Mouse (Mus musculus): ENCODE results near the gene Serpinb6b. TPM values are rescaled to one million over a fixed set of nuclear protein-coding genes. Genes with fewer than 3 reads are reported as not detected.

The Serpinb6b gene
- polyA plus RNA-seq, 1 experiment, result 2.2 TPM

DNA sequence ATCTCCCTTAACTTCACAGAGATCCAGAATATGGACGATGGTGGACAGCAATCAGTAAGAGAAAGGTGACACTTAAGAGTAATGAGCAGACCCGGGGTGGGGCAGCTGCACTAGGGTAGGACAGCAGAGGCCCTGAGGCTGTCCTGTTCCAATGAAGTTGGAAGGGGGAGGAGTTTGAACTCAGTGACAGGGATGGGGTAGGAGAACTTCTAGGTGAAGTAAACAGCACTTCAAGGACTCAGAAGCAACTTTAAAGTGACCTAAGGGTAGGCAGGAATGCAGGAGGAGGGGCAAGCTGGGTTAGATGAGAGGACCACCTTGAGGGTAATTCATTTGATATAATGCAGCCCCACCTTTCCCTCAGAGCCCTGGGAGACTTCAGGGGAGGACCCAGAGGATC, 63.1 kb downstream of the Serpinb6b start:
- H3K4me3 ChIP-seq (ENCODE audit: insufficient read depth, low read length), result no peak overlapping the region
- H3K27ac ChIP-seq (ENCODE audit: insufficient read depth, low read length), result peak overlapping the region; percentile 53
- TF ChIP-seq CTCF (IDR thresholded peaks at IDR 0.05; ENCODE audit: borderline replicate concordance, insufficient read depth, low read length) (no peak), POLR2A (IDR thresholded peaks at IDR 0.05; ENCODE audit: low read depth, low read length) (no peak)

DNA sequence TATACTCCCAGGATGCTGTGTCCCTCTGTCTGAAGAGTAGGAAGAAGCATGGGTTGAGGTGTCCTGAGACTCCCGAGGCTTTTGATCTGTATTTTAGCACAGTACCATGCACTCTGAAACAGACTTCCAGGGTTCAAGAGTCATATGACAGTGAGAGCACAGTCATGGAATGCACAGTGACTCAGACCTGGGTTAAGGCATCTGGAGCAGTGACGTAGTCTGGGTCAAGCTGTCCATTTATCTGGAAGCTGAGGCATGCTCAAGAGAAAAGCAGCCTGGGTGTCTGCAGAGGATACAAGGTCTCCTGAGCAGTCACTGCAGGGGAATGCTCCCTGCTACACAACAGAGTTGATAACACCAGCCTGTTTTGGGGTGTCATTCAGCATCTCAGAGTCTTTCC, 63.5 kb downstream of the Serpinb6b start:
- no peak for TF ChIP-seq CTCF (IDR thresholded peaks at IDR 0.05; ENCODE audit: borderline replicate concordance, insufficient read depth, low read length)
- H3K4me3 ChIP-seq (ENCODE audit: insufficient read depth, low read length), result no peak overlapping the region
- peaks cover 13% of the 10 kb centered on the region for H3K4me1 ChIP-seq (ENCODE audit: control insufficient read depth, insufficient read depth, low read length)
- H3K27ac ChIP-seq (ENCODE audit: insufficient read depth, low read length), result peak overlapping the region; percentile 55

More for the DNA sequence above, 63.1 kb downstream of the Serpinb6b start:
- H3K4me1 ChIP-seq (ENCODE audit: control insufficient read depth, insufficient read depth, low read length), result peaks cover 13% of the 10 kb centered on the region

Other genes starting within 250 kb of the Serpinb6b start
- not detected in 2 replicates for gene Mylk4, start 181.3 kb upstream of the Serpinb6b start, polyA plus RNA-seq (2011; ENCODE audit: insufficient read length, low read depth, missing spikeins)
- 27.2 and 29.5 TPM in 2 replicates for gene Wrnip1, start 163.2 kb upstream of the Serpinb6b start, polyA plus RNA-seq (2011; ENCODE audit: insufficient read length, low read depth, missing spikeins)
- not detected in 2 replicates for gene D930007J09Rik, start 162.4 kb upstream of the Serpinb6b start, polyA plus RNA-seq (2011; ENCODE audit: insufficient read length, low read depth, missing spikeins)
- 12.6 and 22.7 TPM in 2 replicates for gene Serpinb1a, start 114.0 kb upstream of the Serpinb6b start, polyA plus RNA-seq (2011; ENCODE audit: insufficient read length, low read depth, missing spikeins)
- not detected in 2 replicates for gene Serpinb1c, start 67.0 kb upstream of the Serpinb6b start, polyA plus RNA-seq (2011; ENCODE audit: insufficient read length, low read depth, missing spikeins)
- 11.6 and 15.0 TPM in 2 replicates for gene Serpinb9, start 38.0 kb downstream of the Serpinb6b start, polyA plus RNA-seq (2011; ENCODE audit: insufficient read length, low read depth, missing spikeins)
- gene Serpinb9b, start 62.2 kb downstream of the Serpinb6b start, polyA plus RNA-seq (2011; ENCODE audit: insufficient read length, low read depth, missing spikeins), result 3.5 and 11.8 TPM in 2 replicates
- gene Serpinb1b, start 113.4 kb downstream of the Serpinb6b start, polyA plus RNA-seq (2011; ENCODE audit: insufficient read length, low read depth, missing spikeins), result not detected in 2 replicates
- not detected in 2 replicates for gene Serpinb9c, start 194.5 kb downstream of the Serpinb6b start, polyA plus RNA-seq (2011; ENCODE audit: insufficient read length, low read depth, missing spikeins)
- gene Serpinb9d, start 227.8 kb downstream of the Serpinb6b start, polyA plus RNA-seq (2011; ENCODE audit: insufficient read length, low read depth, missing spikeins), result not detected in 2 replicates

All from embryonic fibroblast, embryonic 13.5 days (primary cell).